Mouse (Mus musculus) neutrophil, adult 59 days (primary cell): ENCODE measurements around the gene Cdk6. TPM values are rescaled to one million over a fixed set of nuclear protein-coding genes. Genes with fewer than 3 reads are reported as not detected.

Source experiments
- total RNA-seq, 2 experiments: library from RNA; stranded (reverse); gene quantifications; 1 replicate in 1 of 2; 2 replicates in 1 of 2; pipeline ENCODE4 v1.2.4; 2023

The Cdk6 gene
- total RNA-seq, result 10 to 100 TPM; 48.3 to 60.6 TPM

GRCm38 (mm10) chr5:3341111-3341911 lies at the start of gene Cdk6:
TSS of gene Cdk6 (plus strand) at chr5:3341485.

GRCm38 (mm10) chr5:3543629-3544479 lies 202.6 kb downstream of the Cdk6 start, which contains the start of gene Fam133b:
TSS of gene Fam133b (plus strand) at chr5:3543833.

GRCm38 (mm10) chr5:3571266-3571665 lies 230.0 kb downstream of the Cdk6 start, which contains the start of gene 1700109H08Rik:
TSS of gene 1700109H08Rik (plus strand) at chr5:3571566.

Other genes with a start within 250 kb of the Cdk6 start
- 10 to 100 TPM; 37.0 to 42.7 TPM for gene Fam133b, start 202.3 kb downstream of the Cdk6 start, total RNA-seq
- 1 to 10 TPM; 5.5 to 9.5 TPM for gene 1700109H08Rik, start 230.1 kb downstream of the Cdk6 start, total RNA-seq